Mouse (Mus musculus) stomach, embryonic 15.5 days (tissue): Measurements from ENCODE around the gene Tbc1d10a. TPM values are rescaled to one million over a fixed set of nuclear protein-coding genes. Genes with fewer than 3 reads are reported as not detected.
A peak's percentile ranks its signal among the peaks of the same experiment; 100 is the strongest.
"Not testable (repeated sequence)": the region's sequence is repeated elsewhere in the genome, so short reads cannot be mapped to it uniquely, and the experiment has no call there.

Experiments used
- ATAC-seq: fragments of 200-750 bp; cut with Nextera tagmentation; 2 replicates; pipeline ENCODE4 v1.8.0; 2017; ENCODE audit warnings: low read depth, moderate number of reproducible peaks, moderate TSS enrichment; ENCODE audit not compliant: insufficient read depth, low FRiP score
- H3K27ac ChIP-seq: fragments of 300-500 bp; sonication (generic); 2 replicates; pipeline ENCODE4 v1.5.1; 2015; ENCODE audit warnings: mild to moderate bottlenecking, inconsistent platforms
- H3K27me3 ChIP-seq: fragments of 300-500 bp; sonication (generic); replicated peaks from 2 replicates; pipeline ENCODE4 v1.6.1; 2015; ENCODE audit warnings: inconsistent platforms
- H3K36me3 ChIP-seq: fragments of 300-500 bp; sonication (generic); 2 replicates; pipeline ENCODE4 v1.6.1; 2015; ENCODE audit warnings: inconsistent platforms
- H3K4me1 ChIP-seq: fragments of 300-500 bp; sonication (generic); 2 replicates; pipeline ENCODE4 v1.6.1; 2015; ENCODE audit warnings: inconsistent platforms
- H3K4me2 ChIP-seq: fragments of 300-500 bp; sonication (generic); 2 replicates; pipeline ENCODE4 v1.6.1; 2015; ENCODE audit warnings: mild to moderate bottlenecking, inconsistent platforms
- H3K4me3 ChIP-seq: fragments of 300-500 bp; sonication (generic); replicated peaks from 2 replicates; pipeline ENCODE4 v1.5.1; 2015; ENCODE audit warnings: inconsistent platforms
- H3K9ac ChIP-seq: fragments of 300-500 bp; sonication (generic); 2 replicates; pipeline ENCODE4 v1.6.1; 2015; ENCODE audit warnings: inconsistent platforms
- H3K9me3 ChIP-seq: fragments of 300-500 bp; sonication (generic); 2 replicates; pipeline ENCODE4 v1.6.1; 2016; ENCODE audit warnings: inconsistent platforms
- WGBS: fragments of 180-500 bp; shearing (Covaris S2); methylation state at CpG from one replicate; pipeline ENCODE4 v1.1.7; 2015; 5-methylcytosine and 5-hydroxymethylcytosine counted together
- polyA plus RNA-seq: library from polyadenylated mRNA; unstranded; fragments of >200 nt; fragmentation: Nextera tagmentation; extraction: Ambion mirVana; gene quantifications from 2 replicates; pipeline ENCODE4 v1.2.1, GENCODE M21; 2015

The Tbc1d10a gene
- polyA plus RNA-seq, 1 experiment from 2014 or later, result 33.4 TPM

DNA sequence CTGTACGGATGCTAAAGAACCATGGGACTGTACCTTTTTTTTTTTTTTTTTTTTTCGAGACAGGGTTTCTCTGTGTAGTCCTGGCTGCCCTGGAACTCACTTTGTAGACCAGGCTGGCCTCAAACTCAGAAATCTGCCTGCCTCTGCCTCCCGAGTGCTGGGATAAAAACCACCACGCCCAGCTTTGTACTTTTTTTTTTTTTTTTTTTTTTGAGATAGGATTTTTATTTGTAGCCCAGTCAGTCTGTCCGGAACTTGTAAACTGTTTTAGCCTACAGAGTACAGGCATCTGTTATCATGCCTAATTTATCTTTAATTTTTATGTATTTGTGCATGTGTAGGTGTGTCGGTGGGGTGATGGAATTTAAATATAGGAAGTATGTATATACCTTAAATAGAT, 1.1 kb upstream of the Tbc1d10a start:
- Histone ChIP-seq H3K4me1 (peaks cover 24% of the 10 kb centered on the region), H3K36me3 (peaks cover 21% of the 10 kb centered on the region)
- 88% methylated on average over 6 of the region's 6 CpGs for WGBS
- not testable (repeated sequence) for H3K27me3 ChIP-seq, H3K4me3 ChIP-seq, H3K27ac ChIP-seq, H3K4me2 ChIP-seq, ATAC-seq, H3K9me3 ChIP-seq, H3K9ac ChIP-seq

DNA sequence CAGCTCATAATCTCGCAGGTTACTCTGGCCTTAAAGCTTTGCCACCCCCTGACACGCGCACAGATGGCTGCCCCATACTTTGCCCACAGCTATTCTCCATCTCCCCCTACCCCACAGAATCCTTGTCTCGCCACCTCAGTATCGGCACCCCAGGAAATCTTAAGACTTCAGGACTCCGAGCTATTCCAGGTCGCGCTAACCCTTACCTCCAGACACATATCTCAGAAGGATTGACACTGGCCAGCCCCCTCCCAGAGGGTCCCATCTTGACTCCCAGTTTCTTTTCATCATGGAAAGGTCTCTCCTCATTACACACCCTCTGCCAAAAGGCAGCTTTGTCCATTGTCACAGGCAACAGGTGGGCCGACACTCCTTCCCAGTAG, 720 bp downstream of the Tbc1d10a start:
- WGBS, result 12% methylated on average over 9 of the region's 9 CpGs
- Histone ChIP-seq H3K9ac (peak overlapping the region; percentile 98), H3K27me3 (no peaks in the 10 kb centered on the region), H3K27ac (no peak overlapping the region), H3K36me3 (0 out of 2 replicates have a peak, but pooled peaks cover 4% of the 10 kb centered on the region), H3K4me3 (peak overlapping the region; percentile 87), H3K4me1 (peaks cover 35% of the 10 kb centered on the region), H3K4me2 (peak overlapping the region; percentile 79), H3K9me3 (no peaks in the 10 kb centered on the region)
- ATAC-seq, result no peak

DNA sequence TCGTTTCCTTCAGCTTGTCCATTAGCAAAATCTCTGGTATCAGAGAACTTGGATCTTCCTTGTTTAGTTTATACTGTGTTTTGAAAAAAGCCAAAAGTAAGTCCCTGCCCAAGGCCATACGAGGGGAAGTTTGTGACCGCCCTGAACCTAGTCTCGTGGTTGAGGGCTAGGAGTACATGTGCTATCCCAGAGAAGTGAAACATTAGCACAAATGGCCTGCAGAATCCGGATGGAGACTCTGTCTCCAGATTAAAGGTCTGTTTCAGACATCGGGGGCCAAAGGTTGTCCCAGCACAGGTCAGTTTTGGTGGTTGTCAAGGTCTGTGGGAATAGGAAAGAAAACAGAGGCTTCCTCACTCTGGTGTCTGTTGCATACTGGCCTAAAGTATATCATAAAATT, 2.6 kb downstream of the Tbc1d10a start:
- Histone ChIP-seq H3K4me3 (no peak overlapping the region), H3K27ac (no peak overlapping the region), H3K36me3 (no peaks in the 10 kb centered on the region), H3K4me2 (no peak overlapping the region), H3K4me1 (peaks cover 39% of the 10 kb centered on the region), H3K27me3 (no peaks in the 10 kb centered on the region), H3K9me3 (no peaks in the 10 kb centered on the region), H3K9ac (no peak overlapping the region)
- WGBS, result 83% methylated on average over 6 of the region's 6 CpGs
- no peak for ATAC-seq

DNA sequence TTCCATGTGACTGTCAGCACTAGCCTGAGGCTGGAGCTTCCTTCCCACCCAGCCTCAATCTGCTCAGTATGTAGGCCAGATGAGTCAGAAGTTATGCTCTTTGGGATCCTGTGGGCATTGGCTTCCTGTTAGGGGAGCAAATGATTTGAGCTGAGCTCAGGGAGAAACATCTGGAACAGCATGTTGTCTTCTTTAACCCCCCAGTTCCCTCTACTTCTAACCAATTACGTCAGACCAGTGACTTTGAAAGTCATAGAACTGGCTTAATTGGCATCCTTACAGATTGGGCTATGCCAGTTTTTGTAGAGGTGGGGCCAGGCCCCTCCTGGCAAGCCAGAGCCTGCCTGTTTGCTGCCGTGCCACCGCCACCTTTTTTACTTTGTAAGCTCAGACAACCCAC, 4.1 kb downstream of the Tbc1d10a start:
- no peaks in the 10 kb centered on the region for H3K36me3 ChIP-seq
- H3K4me3 ChIP-seq, result no peak overlapping the region
- no peak overlapping the region for H3K9ac ChIP-seq
- no peak overlapping the region; the same call in 1 of the 2 replicates for H3K27ac ChIP-seq
- H3K27me3 ChIP-seq, result no peaks in the 10 kb centered on the region
- H3K9me3 ChIP-seq, result no peaks in the 10 kb centered on the region
- peaks cover 37% of the 10 kb centered on the region for H3K4me1 ChIP-seq
- 79% methylated on average over 3 of the region's 3 CpGs for WGBS
- H3K4me2 ChIP-seq, result no peak overlapping the region
- no peak for ATAC-seq

DNA sequence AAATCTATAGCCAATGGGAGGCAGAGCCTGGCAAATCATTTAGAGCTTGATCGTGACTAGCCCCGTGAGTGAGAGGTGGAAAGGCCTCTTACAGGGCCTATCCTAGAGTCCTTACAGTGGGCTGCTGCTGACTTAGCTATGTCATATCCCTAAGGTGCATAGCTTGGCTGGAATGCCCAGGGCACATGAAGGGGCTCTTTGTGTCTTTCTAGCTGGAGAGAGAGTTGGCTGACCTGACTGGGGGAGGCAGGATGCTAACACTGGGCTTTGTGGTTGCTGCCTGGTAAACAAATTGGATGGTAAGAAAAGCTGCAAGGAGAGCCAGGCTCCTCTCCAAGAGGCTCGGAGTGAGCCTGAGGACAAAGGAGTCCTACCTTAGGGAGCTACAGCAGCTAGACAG, 6.2 kb downstream of the Tbc1d10a start:
- Histone ChIP-seq H3K27me3 (no peaks in the 10 kb centered on the region), H3K4me2 (0 out of 2 replicates have a peak overlapping the region, but pooled peaks have one; percentile 1), H3K4me3 (no peak overlapping the region), H3K27ac (peak overlapping the region; percentile 69), H3K9ac (no peak overlapping the region), H3K9me3 (no peaks in the 10 kb centered on the region), H3K36me3 (no peaks in the 10 kb centered on the region), H3K4me1 (peaks cover 34% of the 10 kb centered on the region)
- no peak for ATAC-seq
- 75% methylated on average over 3 of the region's 3 CpGs for WGBS

DNA sequence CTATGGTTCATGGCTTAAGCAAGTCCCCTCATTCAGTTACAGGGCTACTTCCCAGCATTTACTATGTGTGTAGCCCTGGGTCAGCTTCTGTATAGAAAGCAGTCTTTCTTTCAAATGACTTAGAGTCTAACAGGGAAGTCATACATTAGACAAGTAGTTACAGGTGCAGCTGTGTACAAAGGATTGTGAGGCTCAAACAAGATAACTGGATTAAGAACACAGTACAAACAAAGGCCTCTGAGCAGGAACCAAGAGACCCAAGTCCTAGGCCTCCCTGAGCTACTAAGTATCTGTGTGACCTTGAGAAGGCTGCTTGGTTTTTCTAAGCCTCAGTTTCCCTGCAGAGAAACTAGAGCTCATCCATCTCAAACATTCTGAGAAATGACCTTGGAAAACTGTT, 6.8 kb downstream of the Tbc1d10a start:
- H3K27ac ChIP-seq, result peak overlapping the region; percentile 69
- H3K9ac ChIP-seq, result no peak overlapping the region
- H3K27me3 ChIP-seq, result no peaks in the 10 kb centered on the region
- H3K4me3 ChIP-seq, result no peak overlapping the region
- ATAC-seq, result peak; percentile 62
- H3K36me3 ChIP-seq, result no peaks in the 10 kb centered on the region
- no peak overlapping the region for H3K4me2 ChIP-seq
- no peaks in the 10 kb centered on the region for H3K9me3 ChIP-seq
- peaks cover 28% of the 10 kb centered on the region for H3K4me1 ChIP-seq

DNA sequence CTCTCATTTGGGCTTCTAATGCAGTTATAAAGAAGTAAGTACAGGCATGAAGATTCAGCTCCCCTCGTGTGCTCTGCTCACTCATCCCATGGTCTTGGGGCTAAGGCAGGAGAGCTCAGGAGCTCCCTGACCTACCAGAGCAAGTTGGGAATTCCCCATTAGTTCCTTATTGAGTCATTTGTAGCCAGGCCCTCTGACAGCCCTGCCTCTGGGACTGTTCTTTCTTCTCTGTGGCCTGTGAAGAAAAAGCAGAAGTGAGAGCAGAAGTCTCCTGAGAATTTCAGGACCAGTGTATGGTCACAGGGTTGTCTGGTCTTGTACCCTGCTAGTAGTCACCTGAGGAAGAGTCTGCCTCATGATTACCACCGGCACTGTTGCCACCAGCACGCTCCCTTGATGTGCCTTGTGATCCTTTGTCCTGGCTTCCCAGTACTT, 9.0 kb downstream of the Tbc1d10a start:
- no peak for ATAC-seq
- Histone ChIP-seq H3K27ac (no peak overlapping the region), H3K4me3 (no peak overlapping the region), H3K9me3 (no peaks in the 10 kb centered on the region), H3K4me2 (no peak overlapping the region), H3K4me1 (peaks cover 20% of the 10 kb centered on the region), H3K27me3 (no peaks in the 10 kb centered on the region), H3K36me3 (no peaks in the 10 kb centered on the region), H3K9ac (no peak overlapping the region)
- 78% methylated on average over 3 of the region's 3 CpGs for WGBS

DNA sequence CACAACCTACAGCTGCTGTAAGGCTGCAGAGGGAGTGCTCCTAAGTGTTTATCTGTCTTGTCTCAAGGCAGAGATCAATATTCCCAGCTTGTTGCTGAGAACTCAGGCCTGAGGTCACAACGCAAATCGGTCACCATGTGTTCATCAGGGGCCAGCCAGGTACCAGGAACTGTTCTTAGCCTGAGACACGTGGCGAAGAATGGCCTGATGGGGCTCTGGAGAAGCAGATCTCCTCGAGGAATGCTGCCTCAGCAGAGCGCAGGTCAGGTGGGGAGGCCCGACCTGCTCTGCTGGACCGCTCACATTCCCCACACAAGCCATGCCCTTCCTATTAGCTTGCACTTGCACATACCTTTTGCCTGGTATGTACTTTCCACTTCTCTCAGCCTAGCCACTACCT, 10.0 kb downstream of the Tbc1d10a start:
- Histone ChIP-seq H3K4me1 (peaks cover 17% of the 10 kb centered on the region), H3K9ac (no peak overlapping the region), H3K27ac (no peak overlapping the region), H3K4me3 (no peak overlapping the region), H3K9me3 (no peaks in the 10 kb centered on the region), H3K36me3 (no peaks in the 10 kb centered on the region), H3K4me2 (no peak overlapping the region), H3K27me3 (no peaks in the 10 kb centered on the region)
- 58% methylated on average over 8 of the region's 8 CpGs for WGBS
- peak; percentile 48; the same call in 1 of the 2 replicates for ATAC-seq

DNA sequence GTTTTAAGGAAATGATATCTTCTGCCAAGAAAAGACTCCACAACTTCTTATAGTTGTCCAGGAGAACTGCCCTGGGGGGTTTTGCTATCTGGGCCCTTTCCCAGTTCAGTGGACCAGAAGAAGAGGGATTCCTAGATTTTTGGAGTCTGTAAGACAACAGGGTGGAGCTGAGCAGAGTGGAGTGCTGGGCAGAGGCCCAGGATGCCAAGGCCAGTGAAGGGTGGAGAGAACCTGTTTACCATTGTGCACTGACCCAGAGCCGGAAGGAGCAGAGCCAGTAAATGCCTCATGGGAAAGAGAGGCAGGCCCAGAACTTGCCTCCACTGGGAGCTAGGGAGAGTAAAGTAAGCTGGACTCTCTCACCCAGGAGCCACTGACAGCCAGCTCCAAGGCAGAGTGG, 11.1 kb downstream of the Tbc1d10a start:
- Histone ChIP-seq H3K27ac (0 out of 2 replicates have a peak overlapping the region, but pooled peaks have one; percentile 8), H3K4me3 (no peak overlapping the region), H3K9ac (no peak overlapping the region), H3K4me1 (peaks cover 10% of the 10 kb centered on the region; the same call in 1 of the 2 replicates), H3K27me3 (no peaks in the 10 kb centered on the region), H3K4me2 (no peak overlapping the region), H3K36me3 (no peaks in the 10 kb centered on the region), H3K9me3 (no peaks in the 10 kb centered on the region)
- no peak for ATAC-seq
- WGBS, result 78% methylated on average over 1 of the region's 1 CpGs

DNA sequence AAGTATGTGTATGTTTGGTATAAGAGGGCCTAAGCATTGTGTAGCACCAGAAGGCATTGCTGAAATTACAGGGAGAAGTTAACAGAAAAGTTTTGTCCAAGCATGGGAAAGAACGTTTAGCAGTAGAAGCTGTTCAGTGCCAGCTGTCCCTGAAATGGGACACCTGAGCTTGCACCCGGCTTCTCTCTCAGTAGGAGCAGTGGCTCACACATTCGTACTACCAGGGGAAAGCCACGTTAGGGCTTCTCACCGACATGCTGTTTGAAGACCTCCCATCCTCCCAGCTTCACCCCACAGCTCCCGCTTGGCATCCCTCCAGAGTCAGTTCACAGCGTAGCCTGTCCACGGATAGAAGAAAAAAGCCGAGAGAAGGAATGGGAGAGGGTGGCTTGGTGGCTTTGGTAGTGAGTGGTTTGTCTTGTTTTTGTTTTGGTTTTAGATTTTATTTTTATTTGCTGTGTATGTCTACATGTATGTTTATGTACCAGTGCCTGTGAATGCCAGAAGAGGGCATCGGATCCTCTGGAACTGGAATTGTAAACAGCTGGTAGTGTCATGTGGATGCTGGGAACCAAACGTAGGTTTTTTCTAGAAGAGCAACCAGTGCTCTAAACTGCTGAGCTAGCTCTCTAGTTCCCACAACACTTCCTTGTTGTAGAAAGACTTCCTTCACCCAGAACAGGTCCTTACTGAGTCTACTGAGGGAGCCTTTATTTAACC, 15.6 kb downstream of the Tbc1d10a start:
- H3K9ac ChIP-seq, result no peak overlapping the region
- whole genome bisulfite sequencing, result 59% methylated on average over 11 of the region's 11 CpGs
- ATAC-seq, result no peak
- peaks cover 8% of the 10 kb centered on the region for H3K36me3 ChIP-seq
- H3K4me3 ChIP-seq, result no peak overlapping the region
- no peaks in the 10 kb centered on the region for H3K9me3 ChIP-seq
- H3K4me1 ChIP-seq, result peaks cover 5% of the 10 kb centered on the region; the same call in 1 of the 2 replicates
- H3K4me2 ChIP-seq, result no peak overlapping the region
- H3K27ac ChIP-seq, result no peak overlapping the region
- no peaks in the 10 kb centered on the region for H3K27me3 ChIP-seq

DNA sequence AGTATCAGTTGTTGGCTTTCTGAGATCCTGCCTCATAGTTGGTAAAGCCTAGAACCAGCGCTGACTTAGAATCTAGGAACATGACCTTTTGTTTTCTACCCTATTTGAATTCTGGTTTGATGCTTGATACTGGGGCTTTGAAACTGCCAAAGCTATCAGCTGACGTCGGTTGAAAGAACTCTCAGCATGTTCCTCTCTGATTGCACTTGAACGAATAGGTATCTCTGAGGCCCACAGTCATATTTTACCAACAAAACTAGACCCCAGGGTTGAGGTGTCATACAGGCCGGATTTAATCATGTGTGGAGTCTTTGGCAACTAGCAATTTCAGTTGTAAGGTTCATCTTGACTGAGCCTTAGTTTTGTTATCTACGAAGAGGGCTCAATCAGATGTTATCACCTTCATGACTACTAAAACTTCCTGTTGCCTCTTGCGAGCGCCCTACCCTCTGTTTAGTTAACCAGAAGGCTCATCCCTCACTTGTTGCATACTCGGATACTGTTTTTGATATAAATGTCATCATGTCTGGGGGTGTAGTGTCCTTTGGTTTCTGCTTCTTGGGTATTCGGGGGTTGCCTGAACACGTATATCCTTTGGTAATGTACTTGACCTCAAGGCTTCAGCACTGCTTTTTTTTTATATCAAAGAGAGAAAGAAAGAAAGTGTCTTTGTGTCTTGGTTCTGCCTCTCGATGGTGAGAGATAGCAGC, 16.6 kb downstream of the Tbc1d10a start:
- no peak overlapping the region for H3K4me2 ChIP-seq
- ATAC-seq, result no peak
- H3K9ac ChIP-seq, result no peak overlapping the region
- H3K27ac ChIP-seq, result peak overlapping the region; percentile 61
- peaks cover 17% of the 10 kb centered on the region for H3K36me3 ChIP-seq
- no peak overlapping the region for H3K4me3 ChIP-seq
- no peaks in the 10 kb centered on the region for H3K9me3 ChIP-seq
- H3K27me3 ChIP-seq, result no peaks in the 10 kb centered on the region
- H3K4me1 ChIP-seq, result peaks cover 3% of the 10 kb centered on the region; the same call in 1 of the 2 replicates
- WGBS, result 82% methylated on average over 12 of the region's 12 CpGs

DNA sequence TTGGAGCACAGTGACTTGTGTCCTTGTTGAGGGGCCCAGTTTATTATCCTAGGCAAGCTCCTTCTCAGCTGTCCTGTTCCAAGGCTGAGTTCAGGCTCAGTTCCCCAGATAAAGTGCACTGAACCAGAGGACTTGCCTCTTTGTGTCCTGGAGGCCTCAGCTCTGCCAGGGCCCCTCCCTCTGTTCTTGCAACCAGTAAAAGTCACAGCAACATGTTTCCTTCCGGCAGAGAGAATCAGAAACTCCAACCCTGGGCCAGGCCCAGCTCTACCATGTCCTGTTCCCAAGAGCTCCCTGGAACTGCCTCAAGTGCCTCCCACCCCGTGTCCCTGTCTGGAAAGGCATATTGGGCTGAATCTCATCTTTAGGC, 17.1 kb downstream of the Tbc1d10a start:
- peak overlapping the region; percentile 61 for H3K27ac ChIP-seq
- 31% methylated on average over 2 of the region's 2 CpGs for WGBS
- H3K9me3 ChIP-seq, result no peaks in the 10 kb centered on the region
- H3K4me1 ChIP-seq, result peaks cover 3% of the 10 kb centered on the region; the same call in 1 of the 2 replicates
- no peak overlapping the region for H3K4me3 ChIP-seq
- no peaks in the 10 kb centered on the region for H3K27me3 ChIP-seq
- ATAC-seq, result peak; percentile 56; the same call in 1 of the 2 replicates
- H3K36me3 ChIP-seq, result peaks cover 22% of the 10 kb centered on the region
- H3K9ac ChIP-seq, result no peak overlapping the region
- no peak overlapping the region for H3K4me2 ChIP-seq
